Mouse (Mus musculus) liver, adult (tissue): ENCODE results near the gene Wdr12.

Experiments
- GATA4 ChIP-seq: IDR thresholded peaks from 2 replicates; pipeline ENCODE4 v1.6.1; 2014; ENCODE audit warnings: mild to moderate bottlenecking, low read length; ENCODE audit not compliant: insufficient replicate concordance

The Wdr12 gene

DNA sequence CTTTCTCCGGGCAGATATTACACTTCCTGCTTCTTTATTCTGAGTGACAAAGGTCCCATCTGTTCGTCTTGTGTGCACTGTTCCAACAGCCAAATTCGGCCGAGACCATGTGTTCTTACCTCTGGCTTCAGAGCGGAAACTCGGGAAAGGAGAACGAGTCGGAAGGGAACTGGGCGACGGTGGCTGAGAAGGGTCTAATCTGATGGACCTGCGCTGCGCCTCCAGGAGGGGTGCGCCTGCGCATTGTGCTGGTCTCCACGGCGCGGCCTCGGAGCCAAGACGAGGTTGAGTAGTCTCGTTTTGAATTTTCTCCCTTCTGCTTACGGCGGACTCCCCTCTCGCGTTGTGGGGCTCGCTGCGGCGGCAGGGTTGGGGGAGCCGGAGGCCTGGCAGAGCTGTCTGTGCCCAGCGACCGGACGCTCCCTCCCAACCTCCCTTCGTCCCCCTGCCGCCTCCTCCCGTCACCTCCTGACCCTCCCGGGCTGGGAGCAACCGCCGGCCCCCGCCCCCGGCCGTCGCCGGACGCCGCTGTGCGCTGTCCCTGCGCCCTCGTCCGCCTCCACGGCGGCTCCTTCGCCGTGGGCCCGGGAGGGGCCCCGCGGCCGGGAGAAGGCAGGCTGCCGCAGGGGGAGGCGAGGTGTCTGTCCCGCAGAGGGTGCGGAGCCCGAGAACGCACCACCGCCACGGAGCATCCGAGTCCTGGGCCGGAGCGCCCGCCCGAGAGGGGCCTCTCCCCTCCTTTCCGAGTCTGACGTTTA lies at the start of gene Wdr12, which contains the start of gene Carf:
TSS of gene Wdr12 (minus strand) at position 622 of the 758 bp plus-strand sequence.
TSS of gene Carf (plus strand) at position 224 of the 758 bp plus-strand sequence.
- no peak; the same call in 1 of the 2 replicates for TF ChIP-seq GATA4

DNA sequence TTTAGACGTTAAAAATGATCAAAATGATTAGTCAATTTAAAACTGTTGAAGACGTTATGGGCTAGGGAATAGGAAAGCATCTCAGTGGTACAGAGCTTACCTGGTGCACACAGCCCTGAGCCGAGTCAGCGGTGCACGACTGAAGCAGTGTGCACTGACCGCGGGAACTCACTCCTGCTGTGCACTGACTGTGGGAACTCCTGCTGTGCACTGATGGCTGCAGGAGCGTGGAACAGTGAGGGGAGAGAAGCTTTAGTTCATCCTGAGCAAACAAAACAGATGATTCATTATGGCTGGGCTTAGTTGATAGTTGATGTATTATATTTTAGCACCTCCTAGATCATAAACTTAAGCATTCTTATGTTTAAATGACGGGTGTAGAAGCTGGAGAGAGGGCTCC lies 38.9 kb upstream of the Wdr12 start:
- no peak for TF ChIP-seq GATA4

DNA sequence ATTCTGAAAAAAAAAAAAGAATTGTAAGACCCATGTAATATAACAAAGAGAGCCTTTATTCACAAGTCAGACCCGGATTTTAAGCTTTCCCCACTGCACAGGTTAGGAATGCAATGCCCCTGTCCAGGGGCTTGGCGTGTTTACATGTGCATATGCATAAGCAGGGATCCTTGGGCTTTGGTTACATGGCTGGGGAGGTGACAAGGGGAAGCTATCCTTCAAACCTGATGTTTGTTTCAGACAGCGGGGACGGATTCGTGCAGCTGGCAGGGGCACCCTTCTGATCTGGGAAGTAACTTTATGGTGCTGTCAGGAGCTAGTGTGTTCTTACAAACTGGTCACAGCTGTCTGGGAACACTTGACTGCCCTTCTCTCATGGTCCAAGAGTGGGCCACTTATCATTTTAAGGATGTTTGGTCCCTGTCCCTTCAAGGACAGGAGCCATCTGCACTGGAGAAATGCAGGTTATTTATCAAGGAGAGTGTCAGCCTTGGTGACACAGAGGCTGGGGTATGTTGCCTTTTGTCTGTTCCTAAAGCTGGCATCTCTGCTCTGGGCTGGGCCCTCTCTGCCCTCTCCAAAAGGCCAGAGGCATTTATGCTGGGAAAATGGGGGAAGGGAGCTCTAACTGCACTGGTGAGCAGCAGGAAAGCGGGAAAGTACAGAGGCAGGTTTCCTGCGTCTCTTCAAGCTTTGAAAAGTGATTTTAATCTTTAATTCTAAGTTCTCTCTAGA lies 19.4 kb upstream of the Wdr12 start:
- no peak for TF ChIP-seq GATA4

DNA sequence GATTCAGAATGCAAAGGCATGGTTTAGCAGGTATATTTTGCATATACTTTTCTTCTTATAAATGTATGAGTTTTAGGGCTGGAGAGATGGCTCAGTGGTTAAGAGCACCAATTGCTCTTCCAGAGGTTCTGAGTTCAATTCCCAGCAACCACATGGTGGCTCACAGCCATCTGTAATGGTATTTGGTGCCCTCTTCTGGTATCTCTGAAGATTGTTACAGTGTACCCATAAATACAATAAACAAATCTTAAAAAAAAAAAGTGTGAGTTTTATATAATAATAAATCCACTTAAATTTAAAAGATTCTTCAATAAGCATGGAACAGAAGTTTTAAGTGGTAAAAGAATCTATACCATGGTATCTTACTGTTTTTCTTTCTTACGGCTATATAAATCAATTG lies 6.1 kb upstream of the Wdr12 start:
- TF ChIP-seq GATA4 = no peak

DNA sequence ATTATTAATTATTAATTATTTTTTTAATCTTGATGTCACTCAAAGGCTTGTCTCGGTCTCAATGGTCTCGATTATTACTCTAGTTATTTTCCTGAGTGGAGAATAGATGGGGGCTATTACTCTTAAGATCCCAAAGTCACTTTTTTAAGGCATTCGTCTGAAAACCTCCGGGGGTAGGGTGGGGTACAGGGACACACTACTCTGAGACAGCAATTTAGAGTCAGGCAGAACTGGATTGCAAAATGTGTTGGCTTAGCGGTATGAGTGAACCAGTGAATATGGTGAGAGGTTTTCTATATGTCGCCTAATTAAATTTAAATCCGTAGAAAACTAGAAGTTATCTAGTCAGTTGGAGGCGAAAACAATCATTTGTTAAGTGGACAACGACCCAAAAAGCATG lies 394 bp upstream of the Wdr12 start:
- TF ChIP-seq GATA4 = no peak

DNA sequence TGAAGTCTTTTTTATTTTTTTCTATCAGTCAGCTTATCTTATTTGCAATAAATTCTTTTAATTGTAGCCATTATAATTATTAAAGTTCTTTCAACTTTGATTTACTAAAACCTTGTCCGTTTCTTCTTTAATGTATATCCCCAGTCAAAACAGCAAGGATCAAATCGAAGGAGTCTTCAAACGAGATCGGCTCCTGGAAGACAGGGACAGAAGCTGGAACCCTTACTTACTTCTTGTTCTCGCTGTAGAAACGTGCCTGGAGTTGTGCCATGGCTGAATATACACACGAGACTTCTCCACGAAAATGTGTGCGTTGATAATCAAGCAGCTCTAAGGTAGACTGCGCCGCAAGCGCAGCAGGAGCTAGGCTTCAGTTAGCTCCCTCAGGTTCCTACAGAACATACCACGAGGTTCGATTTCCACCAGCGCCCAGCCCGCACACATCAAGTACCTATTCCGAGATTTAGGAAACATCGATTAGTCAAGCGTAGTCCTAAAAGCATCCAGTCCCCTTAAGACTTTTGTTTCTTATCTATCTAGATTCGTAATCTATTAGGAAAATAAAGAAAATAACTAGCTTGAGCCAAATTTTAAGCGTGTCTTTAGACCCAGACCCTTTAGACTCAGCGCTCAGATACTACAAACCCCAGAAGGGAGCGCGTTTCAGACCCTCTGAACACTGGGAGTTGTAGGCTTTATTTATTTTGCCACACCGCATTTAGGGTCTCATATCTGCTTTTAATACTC lies 995 bp downstream of the Wdr12 start:
- no peak for TF ChIP-seq GATA4

DNA sequence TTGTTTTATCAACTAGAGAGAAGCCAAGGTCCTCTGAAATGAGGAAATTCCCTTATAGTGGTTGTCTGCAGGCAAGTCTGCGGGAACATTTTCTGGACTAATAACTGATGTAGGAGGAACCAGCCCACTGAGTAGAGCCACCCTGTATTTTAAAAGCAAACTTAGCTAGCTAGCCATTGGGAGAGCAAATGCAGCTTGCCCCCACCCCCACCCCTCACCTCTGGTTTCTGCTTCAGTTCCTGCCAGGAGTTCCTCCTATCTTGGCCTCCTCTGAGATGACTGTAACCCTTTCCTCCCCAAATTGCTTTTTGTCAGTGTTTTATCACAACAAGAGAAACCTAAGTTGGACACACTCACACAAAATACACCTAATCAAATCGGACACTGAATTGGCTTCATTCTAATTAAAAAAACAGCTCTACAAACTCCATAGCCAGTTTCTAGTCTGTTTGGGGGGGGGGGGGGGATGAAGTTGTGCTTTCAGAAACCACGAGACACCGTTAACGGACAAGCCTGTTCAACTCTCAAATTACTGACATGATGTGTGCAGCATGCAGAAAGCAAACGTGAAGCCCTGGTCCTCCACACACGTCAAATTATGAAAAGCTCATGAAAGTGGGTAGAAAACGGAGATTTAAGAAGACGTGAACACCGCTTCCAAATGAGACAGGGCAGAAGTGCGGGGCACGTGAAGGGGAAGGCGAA lies 1.7 kb downstream of the Wdr12 start:
- TF ChIP-seq GATA4 = no peak

DNA sequence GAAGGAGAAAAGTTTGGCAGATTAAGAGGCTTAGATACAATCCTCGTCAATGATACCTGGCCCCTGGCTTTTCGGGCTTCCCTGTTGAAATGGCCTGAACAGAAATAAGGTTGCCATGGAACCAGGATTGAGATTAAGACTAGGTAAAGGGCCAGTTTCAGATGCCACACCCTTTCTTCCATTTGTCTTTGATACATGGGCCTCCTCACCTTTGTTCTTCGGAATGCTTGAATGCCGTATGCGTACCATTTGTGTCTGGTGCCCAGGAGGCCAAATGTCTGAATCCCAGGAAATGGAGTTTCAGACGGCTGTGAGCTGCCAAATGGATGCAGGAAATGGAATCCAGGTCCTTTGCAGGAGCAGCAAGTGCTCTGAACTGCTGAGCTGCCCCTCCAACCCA lies 22.0 kb downstream of the Wdr12 start:
- no peak for TF ChIP-seq GATA4

DNA sequence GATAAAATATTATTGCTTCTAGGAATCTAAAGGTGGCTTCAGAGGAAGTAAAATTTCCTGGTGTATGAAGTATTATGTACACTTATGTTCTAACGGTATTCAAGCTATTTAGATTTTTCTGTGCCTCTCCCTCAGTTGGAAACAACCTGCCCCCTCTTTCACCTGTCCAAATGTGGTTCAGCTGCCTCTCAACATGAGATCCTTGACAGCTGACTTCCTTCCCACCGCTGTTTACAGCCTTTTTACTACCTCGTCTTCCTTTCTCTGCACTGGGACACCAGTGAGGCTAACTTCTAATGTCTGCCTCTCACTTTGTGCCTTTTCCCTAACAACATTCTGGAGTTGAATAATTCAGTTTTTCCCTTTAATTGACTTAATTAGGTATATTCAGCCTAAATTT lies 22.9 kb downstream of the Wdr12 start:
- no peak for TF ChIP-seq GATA4

DNA sequence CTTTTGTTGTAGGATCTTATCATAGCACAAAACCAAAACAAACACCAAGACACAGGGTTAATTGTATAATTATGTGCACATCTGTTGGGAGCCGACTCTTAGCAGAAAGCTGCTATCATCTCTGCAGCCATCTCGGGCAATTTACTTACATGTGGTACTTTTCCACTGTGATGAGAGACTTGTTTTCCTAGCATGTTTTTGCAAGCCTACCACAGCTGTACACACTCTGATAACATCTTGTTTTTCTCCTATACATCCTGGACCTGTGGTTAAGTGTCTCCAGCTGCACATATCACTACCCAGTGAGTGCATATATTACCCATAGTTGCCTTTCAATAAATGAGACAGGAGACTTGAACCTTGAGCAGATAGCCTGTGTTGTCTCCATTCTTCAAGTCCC lies 23.5 kb downstream of the Wdr12 start:
- no peak for TF ChIP-seq GATA4

DNA sequence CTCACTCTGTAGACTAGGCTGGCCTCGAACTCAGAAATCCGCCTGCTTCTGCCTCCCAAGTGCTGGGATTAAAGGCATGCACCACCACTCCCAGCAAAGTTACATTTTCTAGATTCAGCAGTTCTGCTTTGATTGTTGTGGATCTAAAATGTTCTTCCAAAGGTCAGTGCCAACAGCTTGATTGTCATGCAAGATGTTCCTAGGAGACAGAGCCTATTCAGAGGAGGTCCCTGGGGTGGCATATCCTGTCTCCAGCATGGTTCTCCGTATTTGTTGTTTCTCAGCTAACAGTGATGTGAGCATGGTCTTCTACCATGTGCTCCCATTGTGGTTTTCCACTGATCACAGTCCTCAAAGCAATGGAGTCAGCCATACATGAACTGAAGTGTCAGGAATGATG lies 42.1 kb downstream of the Wdr12 start:
- TF ChIP-seq GATA4 = no peak

DNA sequence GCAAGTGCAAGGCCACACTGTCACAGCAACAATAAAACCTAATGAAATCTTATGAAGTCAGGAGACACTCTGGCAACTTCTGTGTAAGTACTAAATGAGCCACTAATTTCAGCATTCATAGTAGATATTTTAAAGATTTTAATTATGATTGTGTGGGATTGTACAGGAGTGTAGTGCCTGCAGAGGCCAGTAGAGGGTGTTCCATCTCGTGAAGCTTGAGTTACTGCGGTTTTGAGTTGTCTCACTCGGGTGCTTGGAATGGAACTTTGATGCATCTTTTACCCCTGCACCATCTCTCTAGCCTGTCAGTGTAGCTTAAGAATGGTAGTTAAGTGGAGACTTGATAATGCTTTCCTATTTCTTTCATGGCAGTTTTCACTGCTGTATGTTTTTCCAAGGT lies 43.8 kb downstream of the Wdr12 start:
- TF ChIP-seq GATA4 = no peak

DNA sequence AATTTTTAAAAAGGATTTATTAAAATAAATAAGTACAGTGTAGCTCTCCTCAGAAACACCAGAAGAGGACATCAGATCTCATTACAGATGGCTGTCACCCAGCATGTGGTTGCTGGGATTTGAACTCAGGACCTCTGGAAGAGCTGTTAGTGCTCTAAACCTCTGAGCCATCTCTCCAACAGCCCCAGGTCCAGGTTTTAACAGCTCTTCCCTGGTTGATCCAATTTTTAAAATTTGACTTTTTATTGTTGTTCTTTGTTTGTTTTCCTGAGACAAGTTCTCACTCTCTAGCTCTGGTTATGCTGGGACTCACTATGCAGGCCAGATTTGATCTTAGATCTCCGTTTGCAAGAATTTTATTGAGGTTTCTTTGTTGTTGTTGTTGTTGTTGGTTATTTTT lies 53.9 kb downstream of the Wdr12 start:
- TF ChIP-seq GATA4 = no peak

DNA sequence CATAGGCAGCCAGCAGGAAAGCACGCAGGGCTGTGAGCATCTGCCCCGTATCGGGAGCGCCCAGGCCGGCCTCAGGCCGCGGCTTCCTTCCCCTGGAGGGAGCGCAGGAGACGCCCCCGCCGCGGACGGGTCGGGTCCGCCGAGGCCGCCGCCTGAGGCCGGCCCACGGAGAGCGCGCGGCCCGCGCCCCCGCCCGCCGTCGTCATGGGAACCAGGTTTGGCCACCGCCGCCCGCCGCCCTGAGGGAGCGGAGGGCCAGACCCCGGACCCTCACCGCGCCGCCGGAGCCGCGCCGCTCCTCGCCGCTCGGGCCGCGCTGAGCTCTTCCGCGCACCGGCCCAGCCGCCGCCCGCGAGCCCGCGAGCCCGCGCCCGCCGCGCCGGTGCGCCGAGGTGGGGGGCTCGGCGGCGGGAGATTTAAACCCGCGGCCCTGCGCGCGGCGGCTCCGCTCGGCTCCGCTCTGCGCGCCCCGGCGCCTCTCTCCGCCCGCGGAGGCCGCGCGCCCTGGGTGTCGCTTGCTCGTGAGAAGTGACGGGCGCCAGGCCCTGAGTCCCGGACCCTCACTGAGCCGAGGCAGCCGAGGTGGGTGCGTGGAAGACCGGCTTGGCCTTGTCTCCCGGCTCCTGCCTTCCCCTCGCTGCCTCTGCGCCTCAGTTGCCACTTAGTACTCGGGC lies 55.5 kb downstream of the Wdr12 start, which contains the start of gene Ica1l:
TSS of gene Ica1l (minus strand) at position 389 of the 674 bp plus-strand sequence.
- no peak for TF ChIP-seq GATA4
